In genomic region chr12:28635058-28635534, GRCm38 (mm10) we compare ENCODE assay signal across 8 mouse cellular contexts. TPM values are rescaled to one million over a fixed set of nuclear protein-coding genes. Genes with fewer than 3 reads are reported as not detected.
DNase-seq lines count a peak whose midpoint lies in the region; ATAC-seq and TF ChIP-seq lines count a peak whose summit lies in the region.

No protein-coding gene starts in this region.

- H3K4me2 ChIP-seq in forebrain, embryonic 14.5 days (ENCODE audit: low read length) = peak overlapping the region; percentile 79
- H3K4me2 ChIP-seq in liver, embryonic 15.5 days = peak overlapping the region; percentile 72

- no peak for TF ChIP-seq POLR2A in cerebellum, adult 2 months (IDR thresholded peaks at IDR 0.05; ENCODE audit: borderline replicate concordance, insufficient read depth, low read length)

- H3K27me3 ChIP-seq in cerebellum, adult 2 months (ENCODE audit: control insufficient read depth, insufficient read depth, low read length) = no peaks in the 10 kb centered on the region
- no peaks in the 10 kb centered on the region for H3K27me3 ChIP-seq in forebrain, embryonic 14.5 days (replicated peaks; ENCODE audit: control insufficient read depth, insufficient read depth, low read length)
- H3K27me3 ChIP-seq in liver, embryonic 15.5 days = no peaks in the 10 kb centered on the region

- no peak for TF ChIP-seq CTCF in cerebellum, adult 2 months (IDR thresholded peaks at IDR 0.05; ENCODE audit: borderline replicate concordance, insufficient read depth, low read depth, low read length)

- H3K27ac ChIP-seq in cerebellum, adult 2 months (ENCODE audit: insufficient read depth, low read length) = peak overlapping the region; percentile 9; the same call in 1 of the 2 replicates
- H3K27ac ChIP-seq in forebrain, embryonic 14.5 days (ENCODE audit: low read depth, low read length) = peak overlapping the region; percentile 86
- H3K27ac ChIP-seq in liver, embryonic 15.5 days (replicated peaks) = peak overlapping the region; percentile 63

- H3K9ac ChIP-seq in forebrain, embryonic 14.5 days (ENCODE audit: low read length) = peak overlapping the region; percentile 98
- peak overlapping the region; percentile 96 for H3K9ac ChIP-seq in liver, embryonic 15.5 days

- H3K4me1 ChIP-seq in cerebellum, adult 2 months (ENCODE audit: control insufficient read depth, insufficient read depth, low read length) = peaks cover 3% of the 10 kb centered on the region; the same call in 1 of the 2 replicates
- H3K4me1 ChIP-seq in forebrain, embryonic 14.5 days (ENCODE audit: control insufficient read depth, insufficient read depth, low read length) = peaks cover 8% of the 10 kb centered on the region
- peaks cover 41% of the 10 kb centered on the region for H3K4me1 ChIP-seq in liver, embryonic 15.5 days (replicated peaks)

- peak overlapping the region; percentile 66 for H3K4me3 ChIP-seq in cerebellum, adult 2 months (replicated peaks; ENCODE audit: insufficient read depth, low read depth, low read length)
- H3K4me3 ChIP-seq in forebrain, embryonic 14.5 days (ENCODE audit: low read depth, low read length) = peak overlapping the region; percentile 85
- H3K4me3 ChIP-seq in liver, embryonic 15.5 days (replicated peaks) = peak overlapping the region; percentile 89

- DNase-seq in cerebellum, adult 2 months = no peak
- no peak for DNase-seq in cerebellum, postnatal 4 days (ENCODE audit: low spot score in 2 of 2)
- no peak for DNase-seq in forebrain, embryonic 14.5 days (ENCODE audit: low spot score)
- DNase-seq in left cerebral cortex, postnatal 4 days = no peak
- no peak for DNase-seq in Muller cell, postnatal 12 days (ENCODE audit: inconsistent ontology term)
- no peak for DNase-seq in kidney, postnatal 14 days

- intact Hi-C loops in left cerebral cortex, postnatal 4 days (cut with DNase I) = no loop called here

- peak; percentile 18 for ATAC-seq in CD4-positive, CD25-positive, alpha-beta regulatory T cell, adult 4 months
- peak; percentile 40; the same call in 1 of the 2 replicates for ATAC-seq in forebrain, embryonic 14.5 days
- ATAC-seq in liver, embryonic 15.5 days (ENCODE audit: insufficient read depth) = peak; percentile 34

- 2% methylated on average over 23 of the region's 23 CpGs for WGBS in cerebellum, adult 2 months
- 2% methylated on average over 21 of the region's 23 CpGs for WGBS in forebrain, embryonic 14.5 days
- WGBS in liver, embryonic 15.5 days (ENCODE audit: insufficient replicate concordance) = under 1% methylated on average over 23 of the region's 23 CpGs

- H3K36me3 ChIP-seq in forebrain, embryonic 14.5 days (ENCODE audit: control insufficient read depth, insufficient read depth, low read length) = peaks cover 44% of the 10 kb centered on the region
- peaks cover 45% of the 10 kb centered on the region for H3K36me3 ChIP-seq in liver, embryonic 15.5 days (replicated peaks)

- H3K9me3 ChIP-seq in forebrain, embryonic 14.5 days (replicated peaks; ENCODE audit: control insufficient read depth, low read length) = no peaks in the 10 kb centered on the region
- no peaks in the 10 kb centered on the region for H3K9me3 ChIP-seq in liver, embryonic 15.5 days (replicated peaks)

RNA-seq across cellular contexts. Expression of gene Rps7, which starts 0.7 kb away (rescaled TPM):
- 299 and 310 TPM in 2 replicates for polyA plus RNA-seq in cerebellum, adult 2 months (2012; rRNA removed)
- polyA plus RNA-seq in CD4-positive, CD25-positive, alpha-beta regulatory T cell, adult 4 months (2017; shearing (Covaris generic)) = 1,000 to 10,000 TPM; 2,235 to 2,763 TPM
- polyA plus RNA-seq in forebrain, embryonic 14.5 days (2014; fragmentation: Nextera tagmentation; extraction: Ambion mirVana) = 690 and 790 TPM in 2 replicates
- polyA plus RNA-seq in liver, embryonic 15.5 days (2015; fragmentation: Nextera tagmentation; extraction: Ambion mirVana) = 293 and 369 TPM in 2 replicates
- 100 to 1,000 TPM; 462 to 484 TPM for total RNA-seq in left cerebral cortex, postnatal 4 days (2021)

RNA-seq across cellular contexts. Expression of gene Colec11, which starts 11.9 kb away (rescaled TPM):
- 0.79 and 1.0 TPM in 2 replicates for polyA plus RNA-seq in cerebellum, adult 2 months (2012; rRNA removed)
- not detected for polyA plus RNA-seq in CD4-positive, CD25-positive, alpha-beta regulatory T cell, adult 4 months (2017; shearing (Covaris generic))
- 0.33 and 0.56 TPM in 2 replicates for polyA plus RNA-seq in forebrain, embryonic 14.5 days (2014; fragmentation: Nextera tagmentation; extraction: Ambion mirVana)
- 15.6 and 17.8 TPM in 2 replicates for polyA plus RNA-seq in liver, embryonic 15.5 days (2015; fragmentation: Nextera tagmentation; extraction: Ambion mirVana)
- under 1 TPM; 0.26 to 0.77 TPM for total RNA-seq in left cerebral cortex, postnatal 4 days (2021)

RNA-seq across cellular contexts. Expression of gene Rnaseh1, which starts 14.3 kb away (rescaled TPM):
- polyA plus RNA-seq in cerebellum, adult 2 months (2012; rRNA removed) = 17.5 and 19.6 TPM in 2 replicates
- 10 to 100 TPM; 31.1 to 47.1 TPM for polyA plus RNA-seq in CD4-positive, CD25-positive, alpha-beta regulatory T cell, adult 4 months (2017; shearing (Covaris generic))
- 24.8 and 26.1 TPM in 2 replicates for polyA plus RNA-seq in forebrain, embryonic 14.5 days (2014; fragmentation: Nextera tagmentation; extraction: Ambion mirVana)
- polyA plus RNA-seq in liver, embryonic 15.5 days (2015; fragmentation: Nextera tagmentation; extraction: Ambion mirVana) = 10.8 and 11.7 TPM in 2 replicates
- total RNA-seq in left cerebral cortex, postnatal 4 days (2021) = 10 to 100 TPM; 15.4 to 15.5 TPM

RNA-seq across cellular contexts. Expression of gene Adi1, which starts 39.9 kb away (rescaled TPM):
- 60.5 and 67.3 TPM in 2 replicates for polyA plus RNA-seq in cerebellum, adult 2 months (2012; rRNA removed)
- polyA plus RNA-seq in CD4-positive, CD25-positive, alpha-beta regulatory T cell, adult 4 months (2017; shearing (Covaris generic)) = 10 to 100 TPM; 34.6 to 37.7 TPM
- 43.6 and 44.8 TPM in 2 replicates for polyA plus RNA-seq in forebrain, embryonic 14.5 days (2014; fragmentation: Nextera tagmentation; extraction: Ambion mirVana)
- polyA plus RNA-seq in liver, embryonic 15.5 days (2015; fragmentation: Nextera tagmentation; extraction: Ambion mirVana) = 53.4 and 56.7 TPM in 2 replicates
- total RNA-seq in left cerebral cortex, postnatal 4 days (2021) = 10 to 100 TPM; 10.8 to 12.5 TPM

RNA-seq across cellular contexts. Expression of gene Allc, which starts 52.8 kb away (rescaled TPM):
- polyA plus RNA-seq in cerebellum, adult 2 months (2012; rRNA removed) = not detected in 2 replicates
- polyA plus RNA-seq in CD4-positive, CD25-positive, alpha-beta regulatory T cell, adult 4 months (2017; shearing (Covaris generic)) = not detected
- polyA plus RNA-seq in forebrain, embryonic 14.5 days (2014; fragmentation: Nextera tagmentation; extraction: Ambion mirVana) = not detected in 2 replicates
- not detected in 2 replicates for polyA plus RNA-seq in liver, embryonic 15.5 days (2015; fragmentation: Nextera tagmentation; extraction: Ambion mirVana)
- under 1 TPM; 0.54 to 0.66 TPM for total RNA-seq in left cerebral cortex, postnatal 4 days (2021)

Comparison
In these comparisons a context has a peak if more than half of its experiments do, and no peak if none do; other contexts are left out.
1. H3K27ac ChIP-seq: peak in every context shown above with its lines; median percentile 86 in forebrain, embryonic 14.5 days; 63 in liver, embryonic 15.5 days; 9 in cerebellum, adult 2 months.